Mouse (Mus musculus) gastrocnemius, adult 2 months (tissue): ENCODE measurements around the gene Efna5. TPM values are rescaled to one million over a fixed set of nuclear protein-coding genes. Genes with fewer than 3 reads are reported as not detected.
A peak's percentile ranks its signal among the peaks of the same experiment; 100 is the strongest.

Experiments used
- DNase-seq: peaks from one replicate; pipeline ENCODE4 v3.0.0; 2022
- H3K27ac ChIP-seq: fragments of 200-600 bp; 2 replicates; pipeline ENCODE4 v1.8.1; 2022; ENCODE audit warnings: mild to moderate bottlenecking
- H3K4me3 ChIP-seq: fragments of 200-600 bp; 2 replicates; pipeline ENCODE4 v1.8.1; 2022; ENCODE audit warnings: mild to moderate bottlenecking, moderate library complexity
- CTCF ChIP-seq: fragments of 200-600 bp; IDR thresholded peaks from 2 replicates; pipeline ENCODE4 v1.8.1; 2022; ENCODE audit warnings: antibody characterized with exemption, mild to moderate bottlenecking, moderate library complexity
- intact Hi-C: fragments of 180-260 bp; cut with DNase I; formaldehyde crosslinking; loops from one replicate; pipeline ENCODE4 v1.15.1; 2025
- total RNA-seq, 2 experiments: library from RNA; stranded (reverse); gene quantifications; 2 replicates each; pipeline ENCODE4 v1.2.3; 2021

Efna5 gene
- total RNA-seq, 2 experiments from 2014 or later = 0.13 to 0.86 TPM

GRCm38 (mm10) chr17:62691201-62691715 is 189.9 kb downstream of the Efna5 start:
- intact Hi-C loops = no loop called here
- Histone ChIP-seq H3K4me3 (no peak overlapping the region), H3K27ac (no peak overlapping the region)
- no peak for TF ChIP-seq CTCF
- DNase-seq = no peak

- DNase-seq = no peak
- TF ChIP-seq CTCF = no peak
- H3K27ac ChIP-seq = no peak overlapping the region
- intact Hi-C loops = no loop called here
- no peak overlapping the region for H3K4me3 ChIP-seq
These were observed 190.9 kb downstream of the Efna5 start for GRCm38 (mm10) chr17:62690256-62690655.

- Histone ChIP-seq H3K27ac (no peak overlapping the region), H3K4me3 (no peak overlapping the region)
- DNase-seq = no peak
- intact Hi-C loops = no loop called here
- no peak for TF ChIP-seq CTCF
These were observed 191.5 kb downstream of the Efna5 start for GRCm38 (mm10) chr17:62689646-62690045.

- intact Hi-C loops = no loop called here
- no peak for TF ChIP-seq CTCF
- H3K4me3 ChIP-seq = peak overlapping the region; percentile 31
- peak overlapping the region; percentile 50 for H3K27ac ChIP-seq
- DNase-seq = no peak
These were observed 193.7 kb downstream of the Efna5 start for GRCm38 (mm10) chr17:62687369-62687768.

DNA sequence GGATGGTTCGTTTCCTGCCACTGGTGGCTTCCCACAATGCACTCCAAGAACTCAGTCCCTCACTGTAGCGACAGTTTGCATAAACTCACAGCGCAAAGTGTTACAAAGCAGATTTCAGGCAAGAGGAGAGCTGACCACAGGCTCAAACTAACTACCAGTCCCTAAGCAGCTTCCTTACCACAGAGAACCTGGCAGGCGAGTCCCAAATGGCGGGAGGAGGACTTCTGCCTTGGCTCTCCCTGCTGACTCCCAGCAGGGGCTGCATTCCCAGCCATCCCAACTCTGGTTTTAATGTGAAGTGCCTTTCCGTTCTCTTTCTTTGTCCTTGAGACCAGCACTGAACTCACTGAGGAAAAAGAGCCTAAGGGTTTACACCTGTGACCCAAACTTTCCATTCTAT is 195.9 kb downstream of the Efna5 start:
- DNase-seq = no peak
- no peak overlapping the region for H3K4me3 ChIP-seq

DNA sequence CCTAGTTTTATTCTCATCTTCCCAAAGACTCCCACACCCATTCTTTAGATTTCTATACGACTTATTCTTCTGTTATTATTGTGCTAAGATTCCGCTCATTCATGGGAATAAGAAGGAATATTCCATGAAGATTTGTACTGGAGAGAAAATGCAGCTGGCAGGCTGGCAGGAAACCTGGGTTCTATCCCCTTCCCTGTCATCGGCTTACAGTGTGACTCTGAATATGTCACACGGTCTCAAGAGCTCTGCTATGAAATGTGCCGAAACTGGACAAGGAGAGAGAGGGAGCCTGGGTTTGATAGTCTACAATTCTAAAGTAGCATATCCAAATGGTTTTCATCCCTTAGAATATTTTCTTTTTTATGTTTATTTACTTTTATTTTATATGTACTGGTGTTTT is 198.0 kb downstream of the Efna5 start:
- no peak for DNase-seq
- no peak for TF ChIP-seq CTCF
- intact Hi-C loops = no loop called here

More for the DNA sequence above, 195.9 kb downstream of the Efna5 start:
- TF ChIP-seq CTCF = no peak
- intact Hi-C loops = no loop called here
- H3K27ac ChIP-seq = no peak overlapping the region

GRCm38 (mm10) chr17:62681726-62682125 is 199.4 kb downstream of the Efna5 start:
- DNase-seq = no peak
- H3K27ac ChIP-seq = no peak overlapping the region
- no peak overlapping the region for H3K4me3 ChIP-seq
- TF ChIP-seq CTCF = no peak
- intact Hi-C loops = no loop called here

More for the DNA sequence above, 198.0 kb downstream of the Efna5 start:
- no peak overlapping the region for H3K27ac ChIP-seq
- no peak overlapping the region for H3K4me3 ChIP-seq

GRCm38 (mm10) chr17:62680737-62681136 is 200.4 kb downstream of the Efna5 start:
- TF ChIP-seq CTCF = no peak
- intact Hi-C loops = no loop called here
- no peak overlapping the region for H3K4me3 ChIP-seq
- no peak for DNase-seq
- no peak overlapping the region for H3K27ac ChIP-seq

GRCm38 (mm10) chr17:62676832-62677231 is 204.3 kb downstream of the Efna5 start:
- no peak for DNase-seq
- TF ChIP-seq CTCF = no peak
- no peak overlapping the region for H3K27ac ChIP-seq
- H3K4me3 ChIP-seq = no peak overlapping the region
- intact Hi-C loops = no loop called here

GRCm38 (mm10) chr17:62676409-62676808 is 204.7 kb downstream of the Efna5 start:
- no peak for TF ChIP-seq CTCF
- no peak for DNase-seq
- Histone ChIP-seq H3K27ac (no peak overlapping the region), H3K4me3 (no peak overlapping the region)
- intact Hi-C loops = no loop called here

GRCm38 (mm10) chr17:62675811-62676255 is 205.3 kb downstream of the Efna5 start:
- no peak for TF ChIP-seq CTCF
- no peak for DNase-seq
- Histone ChIP-seq H3K4me3 (no peak overlapping the region), H3K27ac (no peak overlapping the region)
- intact Hi-C loops = no loop called here

DNA sequence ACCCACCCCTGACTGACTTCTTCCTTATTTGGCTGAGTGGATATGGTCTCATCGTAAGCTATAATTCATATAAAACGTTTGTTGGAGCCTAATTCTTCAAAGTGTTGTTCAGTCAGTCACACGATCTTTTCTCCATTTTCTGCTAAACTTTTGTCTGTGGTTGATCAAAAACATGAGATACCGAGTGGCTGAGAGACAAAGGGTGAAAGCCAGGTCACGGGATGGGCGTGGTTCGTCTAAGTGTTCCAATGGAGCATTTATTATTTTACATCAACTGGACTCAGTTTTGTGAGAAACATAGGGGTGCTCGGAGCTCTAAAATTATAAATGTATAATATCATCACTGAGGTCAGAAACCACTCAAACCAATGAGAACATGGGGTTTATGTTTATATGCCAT is 209.0 kb downstream of the Efna5 start:
- DNase-seq = peak; percentile 44
- no peak overlapping the region for H3K4me3 ChIP-seq
- no peak overlapping the region for H3K27ac ChIP-seq
- intact Hi-C loops = no loop called here
- no peak for TF ChIP-seq CTCF

DNA sequence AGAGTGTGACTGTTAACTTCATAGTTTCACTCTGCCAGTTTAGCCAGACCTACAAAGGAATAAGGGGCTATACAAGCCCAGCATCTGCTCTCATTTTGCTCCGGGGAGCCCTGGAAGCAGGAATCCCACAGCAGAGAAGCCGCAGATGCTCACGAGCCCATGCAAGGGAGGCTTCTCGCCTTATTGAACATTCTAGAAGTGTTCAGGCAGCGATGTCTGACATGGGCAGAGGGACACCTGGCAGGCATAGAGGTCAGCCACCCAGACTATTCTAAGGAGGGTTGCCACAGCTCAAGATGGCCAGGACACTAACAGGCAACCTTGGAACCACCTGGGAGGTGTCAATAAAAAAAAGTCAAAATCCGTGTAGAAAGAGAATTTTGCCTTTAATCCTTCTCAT is 214.4 kb downstream of the Efna5 start:
- intact Hi-C loops = no loop called here
- no peak for TF ChIP-seq CTCF
- DNase-seq = no peak

DNA sequence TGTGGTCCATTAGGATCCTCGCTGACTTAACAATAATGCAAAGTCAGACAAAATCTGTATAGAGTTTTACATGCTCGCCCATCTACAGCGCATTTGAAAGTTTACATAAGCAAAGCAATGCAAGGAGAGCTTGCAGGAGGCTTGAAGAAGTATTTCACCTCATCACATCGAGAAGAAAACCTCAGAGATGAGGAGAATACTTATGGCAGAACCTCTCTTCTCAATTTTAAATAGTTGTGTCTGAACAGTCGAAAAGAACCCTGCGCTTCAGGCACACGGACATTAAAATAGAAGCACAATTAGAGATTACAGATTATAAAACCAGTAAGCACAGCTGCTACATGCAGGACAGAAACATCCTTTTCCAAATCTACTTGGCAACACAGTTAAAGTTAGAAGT is 215.3 kb downstream of the Efna5 start:
- no peak overlapping the region for H3K27ac ChIP-seq
- no peak for DNase-seq
- TF ChIP-seq CTCF = no peak
- intact Hi-C loops = no loop called here
- no peak overlapping the region for H3K4me3 ChIP-seq

More for the DNA sequence above, 214.4 kb downstream of the Efna5 start:
- no peak overlapping the region for H3K27ac ChIP-seq
- no peak overlapping the region for H3K4me3 ChIP-seq
